Mouse (Mus musculus) heart, postnatal 4 days (tissue): ENCODE data around the gene Eif3d. TPM values are rescaled to one million over a fixed set of nuclear protein-coding genes. Genes with fewer than 3 reads are reported as not detected.

Experiments
- DNase-seq: peaks from one replicate; pipeline ENCODE4 v3.0.0; 2021
- total RNA-seq, 2 experiments: library from RNA; stranded (reverse); gene quantifications; 2 replicates each; pipeline ENCODE4 v1.2.3; 2021

Gene Eif3d
- total RNA-seq, 2 experiments from 2014 or later = 113 to 115 TPM

DNA sequence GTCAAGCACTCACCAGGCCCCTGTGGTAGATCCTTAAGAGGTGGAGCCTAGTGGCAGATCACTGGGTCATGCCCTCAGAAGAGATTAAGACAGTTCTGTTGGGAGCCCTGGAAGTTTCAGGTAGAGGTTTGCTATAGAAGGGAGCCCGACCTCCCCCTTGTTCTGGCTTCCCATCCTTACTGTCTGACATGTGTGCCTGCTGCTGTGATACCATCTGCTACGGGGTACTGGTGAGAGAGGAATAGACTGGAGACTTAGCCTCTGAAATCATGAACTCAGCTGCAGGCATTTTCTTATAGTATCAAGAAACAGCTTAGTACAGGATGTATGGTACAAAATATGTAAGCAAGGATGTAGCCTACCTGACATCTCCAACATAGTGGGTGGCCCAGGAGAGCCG is 17.7 kb downstream of the Eif3d start:
- DNase-seq = no peak

DNA sequence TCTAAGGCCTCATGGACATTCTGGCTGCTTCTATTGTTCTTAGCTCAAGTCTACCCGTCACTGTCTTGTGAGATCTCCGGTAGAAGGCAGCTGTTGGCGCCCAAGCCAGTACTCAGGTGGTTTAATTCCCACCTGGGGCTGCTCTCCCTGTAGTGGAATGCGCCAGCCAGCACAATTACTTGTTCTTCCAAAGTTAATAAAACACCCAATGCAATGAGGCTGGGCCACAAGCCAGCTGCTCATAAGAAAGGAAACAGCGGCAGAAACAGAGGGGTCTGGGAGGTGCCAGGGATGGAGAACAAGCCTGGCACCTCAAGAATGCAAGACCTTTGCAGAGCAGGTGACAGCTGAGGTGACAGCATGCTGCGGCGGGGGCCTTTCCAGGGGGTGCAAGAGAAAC is 21.6 kb downstream of the Eif3d start:
- no peak for DNase-seq

DNA sequence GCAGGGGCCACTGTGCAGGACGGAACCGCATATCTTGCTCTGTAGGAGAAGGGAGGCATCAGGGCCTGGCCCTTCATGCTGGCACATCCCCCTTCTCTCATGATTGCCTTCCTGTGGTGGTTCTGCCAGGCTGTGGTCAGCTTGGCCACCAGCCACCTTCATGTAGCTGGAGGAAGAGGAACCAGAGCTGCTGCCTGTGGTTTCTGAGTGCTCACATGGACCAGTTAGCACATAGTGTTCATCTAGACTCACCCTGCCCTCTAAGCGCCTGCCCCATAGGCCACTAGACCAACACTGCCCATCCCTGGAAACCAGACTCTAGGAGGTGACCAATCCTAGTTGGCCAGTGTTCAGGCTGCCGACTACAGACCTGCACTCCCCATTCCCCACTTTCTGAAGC is 24.9 kb downstream of the Eif3d start:
- no peak for DNase-seq

DNA sequence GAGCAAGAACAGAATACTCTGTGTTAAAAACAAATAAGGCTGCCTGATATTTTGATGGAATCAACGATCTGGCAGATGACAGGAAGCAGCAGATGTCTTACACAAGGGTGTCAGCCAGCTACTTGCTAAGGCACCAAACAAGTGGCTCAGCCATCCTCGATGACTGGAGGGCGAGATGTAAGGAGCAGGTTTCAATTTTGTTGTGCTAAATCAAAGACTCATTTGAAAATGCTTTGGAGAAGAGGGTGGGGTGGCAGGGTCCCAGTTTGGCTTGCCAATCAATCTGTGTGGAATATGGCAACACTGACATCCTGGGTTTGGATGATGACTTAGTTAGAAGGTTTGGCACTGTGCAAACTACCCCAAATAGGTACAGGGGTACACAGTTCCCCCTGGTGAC is 29.1 kb downstream of the Eif3d start:
- no peak for DNase-seq

DNA sequence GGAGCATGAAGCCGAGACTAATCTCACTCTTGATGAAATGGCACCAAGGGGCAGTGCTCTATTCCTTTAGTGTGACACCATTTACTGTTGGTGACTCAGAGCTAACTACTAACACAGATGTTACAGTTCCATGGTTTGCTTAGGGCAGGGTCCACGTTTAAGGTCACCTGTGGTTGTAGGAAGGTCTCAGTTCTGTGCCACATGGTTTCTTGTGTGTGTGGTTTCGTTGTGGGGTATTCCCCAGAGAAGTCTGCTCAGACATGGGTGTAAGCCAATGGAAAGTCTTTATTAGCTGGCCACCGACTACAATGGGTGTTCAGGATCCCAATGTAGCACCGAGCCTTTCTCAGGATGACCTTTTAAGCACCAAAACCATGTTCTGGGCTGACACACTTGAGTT is 32.1 kb downstream of the Eif3d start:
- DNase-seq = no peak

DNA sequence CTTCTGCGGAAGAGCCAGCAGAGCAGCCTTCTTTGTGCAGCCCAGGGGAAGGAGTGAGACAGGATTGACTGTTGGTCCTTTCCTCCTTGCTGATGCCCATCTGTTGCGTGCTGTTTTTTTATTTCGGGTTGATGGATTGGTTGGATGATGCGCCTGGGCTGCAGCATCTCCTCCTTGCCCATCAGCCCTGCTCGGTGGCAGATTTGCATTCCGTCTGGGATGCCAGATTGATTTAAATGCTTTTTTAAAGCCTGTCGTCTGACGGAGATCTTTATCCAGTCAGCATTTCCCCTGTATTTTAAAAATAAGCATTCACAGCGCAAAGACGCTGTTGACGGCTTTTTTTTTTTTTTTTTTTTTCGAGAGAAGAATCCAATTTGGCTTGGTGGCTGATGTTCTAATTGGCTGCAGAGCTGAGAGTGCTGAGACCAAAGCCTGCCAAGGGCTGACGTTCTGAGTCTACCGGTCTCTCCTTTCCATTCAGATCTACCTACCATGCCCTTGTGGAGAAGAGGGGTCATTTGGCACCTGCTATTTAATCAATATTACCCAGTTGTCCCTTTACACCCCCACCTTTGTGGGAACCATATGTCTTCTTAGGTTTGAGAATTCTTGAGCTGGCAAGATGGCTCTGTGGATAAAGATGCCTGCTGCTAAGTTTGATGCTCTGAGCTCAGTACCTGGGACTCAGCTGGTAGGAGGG is 34.8 kb downstream of the Eif3d start:
- no peak for DNase-seq

DNA sequence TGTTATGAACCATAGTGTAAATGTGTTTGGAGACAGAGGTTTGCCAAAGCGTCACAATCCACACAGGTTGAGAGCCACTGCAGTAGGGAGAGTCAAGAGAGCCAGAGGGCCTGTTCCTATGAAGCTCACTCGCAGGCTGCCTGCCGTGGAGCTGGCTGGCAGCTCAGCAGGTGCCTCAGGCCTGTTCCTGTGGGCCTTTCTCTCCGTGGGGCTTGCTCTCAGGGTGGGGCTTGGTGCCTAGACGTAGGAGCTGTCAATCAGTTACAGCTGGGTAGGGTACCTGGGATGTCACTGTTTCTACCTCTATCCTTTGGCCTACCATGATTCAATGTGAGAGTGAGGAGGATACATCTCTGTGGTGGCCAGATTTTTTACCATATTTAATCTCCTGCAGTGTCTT is 35.6 kb downstream of the Eif3d start:
- no peak for DNase-seq

DNA sequence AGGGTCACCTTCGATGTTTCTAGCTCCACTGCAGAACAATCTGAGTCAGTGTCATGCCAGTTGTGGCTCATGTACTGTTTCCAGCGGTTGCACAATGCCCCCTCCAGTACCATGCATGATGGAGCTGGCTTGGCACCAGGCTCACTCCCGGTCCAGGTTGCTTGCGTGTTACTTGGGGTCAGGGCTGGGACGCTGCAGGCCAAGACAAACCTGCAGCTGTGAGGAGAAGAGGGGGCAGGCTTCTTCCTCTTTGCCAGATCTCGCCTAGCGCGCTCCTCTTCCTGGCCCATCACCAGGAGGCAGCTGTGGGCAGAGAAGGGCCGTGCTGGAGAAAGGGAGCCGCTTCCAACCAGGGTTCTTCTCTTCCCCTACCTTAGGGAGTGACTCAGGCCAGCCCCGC is 36.3 kb downstream of the Eif3d start:
- DNase-seq = no peak

DNA sequence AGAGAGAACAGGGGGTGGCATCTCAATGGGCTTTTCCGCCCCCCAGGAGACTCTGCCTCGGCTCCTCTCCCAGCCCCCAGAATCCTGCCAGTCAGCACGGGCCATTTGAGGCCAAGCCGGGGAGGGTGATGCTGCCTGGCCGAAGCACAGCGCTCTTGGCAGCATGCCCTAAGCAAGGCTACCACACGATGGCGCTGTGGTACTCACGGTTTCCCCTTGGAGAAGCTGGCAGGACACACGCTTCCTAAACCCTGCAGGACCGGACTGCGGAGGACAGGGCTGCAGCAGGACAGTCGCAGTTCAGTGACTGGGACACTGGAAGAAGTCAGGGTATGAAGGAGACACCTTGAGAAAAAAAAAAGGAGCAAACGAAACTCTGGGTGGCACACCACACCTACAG is 36.8 kb downstream of the Eif3d start:
- peak; percentile 100 for DNase-seq

DNA sequence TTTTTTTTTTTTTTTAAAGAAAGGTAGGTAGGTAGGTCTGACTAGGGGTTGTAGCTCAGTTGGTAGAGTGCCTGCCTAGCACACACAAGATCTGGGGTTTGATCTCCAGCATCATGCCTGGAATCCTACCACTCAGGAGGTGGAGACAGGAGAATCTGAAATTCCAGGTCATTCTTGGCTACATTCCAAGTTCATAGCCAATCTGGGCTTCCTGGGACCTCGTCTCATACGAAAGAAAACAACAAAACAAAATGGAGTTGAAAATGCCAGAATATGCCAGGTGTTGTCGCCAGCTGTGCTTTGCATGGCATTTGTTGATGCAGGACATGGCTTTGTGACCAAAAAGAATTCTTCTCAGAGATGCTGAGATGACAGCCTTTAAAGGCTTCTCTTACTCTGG is 37.4 kb downstream of the Eif3d start:
- DNase-seq = no peak

DNA sequence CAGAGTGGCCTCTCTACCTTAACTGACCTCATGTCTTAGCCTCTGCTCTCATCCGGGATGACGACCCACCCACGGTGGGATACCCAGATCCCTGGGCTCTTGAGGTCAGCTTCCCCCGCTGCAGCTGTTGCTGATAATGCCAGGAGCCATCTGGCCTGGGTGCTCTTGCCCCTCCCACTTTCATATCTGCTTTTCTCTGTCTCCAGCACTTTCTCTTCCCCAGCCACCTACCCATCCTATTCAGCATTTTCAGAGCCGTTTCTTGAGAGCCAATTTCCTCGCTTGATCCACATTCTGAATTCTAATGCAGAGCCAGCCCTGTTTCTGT is 39.0 kb downstream of the Eif3d start:
- no peak for DNase-seq

DNA sequence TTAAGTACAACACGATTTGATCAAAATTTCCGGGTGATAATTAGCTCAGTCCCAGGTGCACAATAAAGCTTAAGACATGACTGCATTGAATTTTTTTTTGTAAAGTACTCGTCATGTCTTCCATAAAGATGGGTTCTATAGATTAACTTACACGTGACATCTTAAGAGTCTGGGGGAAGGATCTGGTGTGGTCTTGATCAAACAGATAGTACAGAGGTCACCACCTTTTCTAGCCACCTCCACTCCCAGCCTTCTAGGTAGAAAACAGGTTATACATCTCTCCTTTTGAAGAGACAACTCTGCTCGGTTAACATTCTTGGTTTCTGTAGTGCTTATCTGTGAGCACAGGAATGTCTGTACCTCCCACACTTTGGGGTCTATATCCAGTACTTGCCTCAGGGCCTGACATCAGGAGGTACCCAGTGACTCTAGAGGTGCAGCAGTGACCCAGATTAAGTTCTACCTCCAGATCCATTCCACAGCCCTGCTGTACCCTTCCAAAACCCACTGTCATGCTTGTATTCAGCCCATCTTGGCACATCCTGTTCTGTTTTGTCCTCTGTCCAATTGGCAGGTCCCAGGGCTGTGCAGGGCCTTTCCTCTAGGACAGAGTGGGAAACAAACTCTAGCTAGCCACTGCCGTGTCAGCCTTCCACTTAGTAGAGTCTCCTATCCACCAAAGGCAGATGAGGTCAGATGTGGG is 39.5 kb downstream of the Eif3d start:
- DNase-seq = no peak

DNA sequence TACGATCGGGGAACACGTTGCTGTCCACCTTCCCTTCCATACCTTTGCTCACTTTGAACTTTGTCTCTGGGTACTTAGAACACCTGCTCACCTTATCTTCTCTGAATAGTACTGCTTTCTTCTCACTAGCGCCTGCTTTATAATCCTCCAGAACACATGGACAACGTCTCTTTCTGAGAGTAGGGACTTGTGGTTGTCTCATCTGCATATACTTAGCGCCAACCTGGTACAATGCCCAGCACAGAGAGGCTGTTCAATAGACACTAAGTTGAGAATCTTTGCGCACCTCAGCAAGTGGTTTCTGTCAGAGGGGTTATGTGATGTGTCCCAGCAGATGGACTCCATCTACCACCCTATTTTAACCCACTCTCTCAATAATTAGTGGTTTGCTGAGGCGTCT is 40.8 kb downstream of the Eif3d start:
- no peak for DNase-seq

DNA sequence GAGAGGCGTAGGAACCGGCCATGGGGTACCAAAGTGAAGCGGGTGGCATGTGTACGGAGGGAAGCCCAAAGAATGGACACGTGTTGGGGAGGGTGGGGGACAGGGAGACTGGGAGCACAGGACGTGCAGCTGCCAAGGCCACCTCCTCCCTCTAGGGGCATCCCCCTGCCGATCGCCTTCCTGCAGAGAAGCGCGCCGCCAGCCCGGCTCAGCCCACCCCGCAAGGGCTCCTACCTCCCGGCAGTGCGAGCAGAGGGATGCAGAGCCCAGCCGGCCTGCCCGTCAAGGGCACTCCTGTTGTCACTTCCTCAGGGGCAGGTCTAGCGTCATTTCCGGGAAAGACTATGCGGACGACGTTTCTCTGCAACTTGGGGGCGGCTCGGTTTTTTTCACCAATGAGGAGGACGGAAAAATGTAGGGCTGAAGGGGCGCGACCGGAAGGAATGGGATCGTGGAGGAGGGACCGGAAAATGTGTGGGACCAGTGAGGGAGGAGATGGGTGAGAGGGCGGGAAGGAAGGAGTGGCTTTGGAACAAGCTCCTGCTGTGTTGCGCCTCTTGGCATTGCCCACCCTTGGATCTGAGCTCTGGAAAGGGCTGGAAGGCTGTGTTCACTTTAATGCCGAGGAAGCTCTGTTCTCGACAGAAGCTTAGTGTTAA is 41.8 kb downstream of the Eif3d start, which contains the start of gene Txn2:
Gene Txn2, minus strand, starts transcription at position 334 of the 659 bp plus-strand sequence.
- peak; percentile 96 for DNase-seq

DNA sequence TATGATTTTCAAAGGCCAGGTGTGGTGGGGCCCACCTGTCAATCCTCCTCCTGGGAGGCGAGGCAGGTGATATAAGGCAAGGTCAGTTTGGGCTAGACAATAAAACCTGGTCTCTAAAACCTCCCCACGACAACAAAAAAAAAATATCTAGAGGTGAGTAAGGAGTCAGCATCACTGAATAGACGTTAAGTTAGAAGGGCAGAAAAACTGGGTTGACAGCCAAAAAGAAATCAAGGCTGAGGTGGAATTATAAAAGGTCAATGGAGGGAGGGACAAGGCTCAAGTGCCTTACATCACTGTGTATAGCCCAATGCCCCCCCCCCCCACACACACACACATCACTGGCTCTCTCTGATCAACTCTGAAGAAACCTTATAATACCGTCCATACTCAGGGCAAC is 42.5 kb downstream of the Eif3d start:
- DNase-seq = no peak

DNA sequence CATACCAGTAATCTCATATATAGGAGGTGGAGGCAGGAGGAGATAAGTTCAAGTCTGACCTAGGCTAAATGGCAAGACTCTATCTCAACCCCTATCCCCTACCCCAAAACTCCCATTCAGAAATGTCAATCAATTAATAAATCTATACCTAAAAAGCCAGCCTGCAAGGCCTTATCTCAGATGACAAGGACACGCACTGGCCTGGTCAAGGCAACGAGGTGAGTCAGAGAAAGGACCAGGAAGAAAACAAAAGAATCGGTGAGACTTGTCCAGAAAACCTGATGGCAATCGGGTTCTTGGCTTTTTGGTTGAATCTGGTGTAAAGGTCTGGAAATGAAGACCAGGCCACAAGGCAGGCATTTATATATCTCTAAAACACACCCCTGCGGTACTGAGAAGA is 43.7 kb downstream of the Eif3d start:
- no peak for DNase-seq

DNA sequence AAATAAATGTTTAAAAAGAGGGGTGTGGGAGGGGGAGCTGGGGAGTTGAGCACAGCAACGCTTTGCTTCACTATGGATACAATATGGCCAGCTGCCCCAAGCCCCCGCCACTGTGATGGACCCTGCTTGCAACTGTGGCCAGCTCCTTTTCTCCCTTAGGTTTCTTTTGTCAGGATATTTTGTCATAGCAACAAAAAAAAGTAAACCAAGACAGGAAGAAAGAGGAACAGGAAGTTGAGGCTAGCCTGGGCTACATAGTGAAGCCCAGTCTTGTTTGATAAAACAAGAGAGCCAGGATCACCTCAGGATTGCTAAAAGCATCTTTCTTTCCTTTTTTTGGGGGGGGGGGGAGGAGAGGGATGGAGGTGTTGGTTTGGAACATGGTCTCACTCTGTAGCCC is 45.4 kb downstream of the Eif3d start:
- no peak for DNase-seq

DNA sequence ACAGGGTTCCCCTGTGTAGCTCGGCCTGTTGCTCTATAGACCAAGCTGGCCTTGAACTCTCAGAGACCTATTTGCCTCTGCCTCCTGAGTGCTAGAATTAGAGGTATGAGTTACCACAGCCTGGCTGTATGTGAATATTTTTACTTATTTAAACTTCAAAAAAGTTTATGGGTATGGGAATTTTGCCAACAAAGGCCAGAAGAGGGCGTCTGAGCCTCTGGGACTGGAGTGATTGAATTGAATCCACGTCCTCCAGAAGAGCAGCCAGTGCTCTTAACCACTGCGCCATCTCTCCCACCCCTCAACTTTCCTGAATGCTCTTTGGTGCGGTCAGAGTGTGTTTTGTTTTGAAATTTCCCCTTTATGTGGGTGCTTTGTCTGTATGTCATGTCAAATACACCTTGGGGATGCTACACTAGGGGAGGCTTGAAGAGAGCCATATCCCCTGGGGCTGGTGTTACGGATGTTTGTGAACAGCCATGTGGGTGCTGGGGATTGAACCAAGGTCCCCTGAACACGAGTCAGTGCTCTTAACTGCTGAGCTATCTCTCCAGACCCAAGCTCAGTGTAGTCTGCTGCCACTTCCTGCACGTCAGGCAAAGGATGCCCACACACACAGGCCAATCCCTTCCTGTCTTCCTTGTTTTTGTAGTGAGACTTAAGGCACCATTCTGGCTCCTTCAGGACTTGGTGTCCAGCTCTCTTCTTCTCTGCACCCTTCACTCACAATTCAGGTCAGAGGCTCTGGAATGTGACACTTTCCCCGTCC is 47.2 kb downstream of the Eif3d start:
- no peak for DNase-seq

DNA sequence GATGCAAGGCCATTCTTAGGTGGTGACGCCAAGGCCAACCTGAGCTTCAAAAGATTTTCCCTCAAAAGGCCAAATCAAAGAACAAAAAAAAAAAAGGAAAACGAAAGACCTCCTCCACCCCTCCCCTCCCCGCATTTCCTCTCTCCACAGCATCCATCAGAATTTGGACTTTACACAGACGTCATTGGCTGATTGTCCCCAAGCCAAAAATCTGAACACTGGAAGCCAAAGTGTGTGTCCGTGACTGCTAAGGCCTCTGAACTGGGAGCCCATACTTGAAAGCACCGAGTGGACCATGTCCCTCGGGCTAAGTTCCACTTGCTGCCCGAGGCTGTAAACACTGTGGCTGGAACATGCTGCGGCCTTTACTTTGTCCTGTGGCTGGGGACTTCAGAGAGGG is 47.9 kb downstream of the Eif3d start:
- DNase-seq = no peak

DNA sequence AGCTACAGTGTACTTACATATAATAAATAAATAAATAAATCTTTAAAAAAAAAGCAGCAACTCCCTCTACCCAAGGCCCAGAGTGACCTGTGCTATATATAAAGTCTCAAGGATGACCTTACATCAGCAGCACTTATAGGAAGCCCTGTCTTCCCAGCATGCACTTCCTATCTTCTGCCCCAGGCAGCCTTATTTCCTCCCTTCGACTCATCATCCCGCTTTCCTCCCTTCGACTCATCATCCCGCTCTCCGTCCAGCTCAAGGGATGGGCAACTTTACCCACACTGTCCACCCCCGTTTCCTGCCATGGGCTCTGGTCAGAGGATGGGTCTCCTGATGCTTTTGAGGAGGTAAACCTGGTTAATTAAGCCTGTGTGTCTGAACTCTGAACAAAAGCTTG is 49.0 kb downstream of the Eif3d start:
- no peak for DNase-seq

DNA sequence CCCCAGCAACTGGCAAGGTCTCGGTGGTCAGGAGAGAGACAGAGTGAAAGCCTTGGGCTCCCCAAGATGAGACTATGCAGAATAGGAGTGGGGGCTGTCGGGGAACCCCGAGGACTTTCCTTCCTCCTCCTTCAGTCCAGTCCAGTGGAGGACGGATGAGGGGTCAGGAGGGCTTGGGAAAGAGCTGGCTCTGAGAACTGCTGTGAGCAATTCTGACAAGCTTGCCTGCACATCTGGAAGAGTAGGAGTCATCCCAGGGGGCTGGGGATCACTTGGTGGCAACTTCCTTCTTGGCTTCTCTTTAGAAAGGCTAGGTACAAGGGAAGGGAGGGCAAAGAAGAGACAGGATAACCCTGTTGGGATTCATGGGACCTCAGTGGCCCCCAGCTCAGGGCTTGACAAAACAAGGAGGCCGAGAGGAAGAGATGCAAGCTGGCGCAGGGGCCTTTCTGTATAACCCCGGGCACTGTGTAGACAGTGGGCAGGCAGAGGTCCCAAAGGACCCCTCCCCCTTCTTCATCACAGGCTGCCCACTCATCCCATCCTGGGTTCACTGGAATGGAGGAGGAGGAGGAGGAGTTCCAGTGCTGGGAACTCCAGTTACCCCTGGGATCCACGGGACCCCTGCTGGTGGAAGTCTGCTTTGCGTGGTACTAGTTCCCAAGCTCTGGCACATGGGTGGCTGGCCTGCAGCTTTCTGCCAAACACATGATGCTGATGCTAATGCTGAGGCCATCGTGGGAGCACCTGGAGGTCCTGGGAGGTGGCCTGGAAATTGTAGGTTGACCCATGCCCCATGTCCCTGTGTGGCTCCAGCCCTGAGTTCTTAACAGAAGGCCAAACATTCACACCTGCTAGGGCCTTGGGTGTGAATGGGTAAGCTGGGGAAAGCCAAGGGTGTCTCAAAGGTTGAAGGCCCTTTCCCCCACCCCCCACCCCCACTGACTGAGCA is 49.8 kb downstream of the Eif3d start:
- peak; percentile 50 for DNase-seq

DNA sequence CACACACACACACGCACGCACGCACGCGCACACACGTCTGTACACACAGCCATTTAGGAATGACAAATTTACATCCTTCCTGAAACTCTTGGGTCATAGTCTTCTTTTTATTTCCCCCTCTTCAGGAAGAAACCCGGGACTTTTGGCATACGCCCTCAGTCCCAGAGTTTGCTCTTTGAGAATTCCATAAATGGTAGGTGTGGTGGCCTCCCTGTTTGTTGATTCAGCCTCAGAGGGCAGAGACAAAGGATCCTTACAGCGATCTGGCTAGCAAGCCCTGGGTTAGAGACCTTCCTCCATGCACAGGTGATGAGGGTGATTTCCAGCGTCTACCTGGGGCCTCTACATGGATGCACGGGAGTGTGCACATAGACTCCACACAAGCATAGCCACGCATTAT is 51.2 kb downstream of the Eif3d start:
- no peak for DNase-seq
